Mouse (Mus musculus): Measurements from ENCODE around the gene Akap11. TPM values are rescaled to one million over a fixed set of nuclear protein-coding genes. Genes with fewer than 3 reads are reported as not detected.
"Not testable (repeated sequence)": the region's sequence is repeated elsewhere in the genome, so short reads cannot be mapped to it uniquely, and the experiment has no call there.

Gene Akap11
- 10 to 100 TPM; 28.8 to 34.4 TPM for total RNA-seq (2021)

- intact Hi-C loops (cut with DNase I): no loop called here
- peak; percentile 93 for DNase-seq (ENCODE audit: low spot score)
Observed at GRCm38 (mm10) chr14:78536281-78537165, at the start of gene Akap11. Gene Akap11, minus strand, starts transcription at chr14:78536808.

GRCm38 (mm10) chr14:78584222-78584621 is 47.6 kb upstream of the Akap11 start:
- intact Hi-C loops (cut with DNase I): no loop called here
- no peak for DNase-seq (ENCODE audit: low spot score)

- intact Hi-C loops (cut with DNase I): no loop called here
- DNase-seq (ENCODE audit: low spot score): no peak
Observed at GRCm38 (mm10) chr14:78583168-78583567, 46.6 kb upstream of the Akap11 start.

- no peak for DNase-seq (ENCODE audit: low spot score)
- intact Hi-C loops (cut with DNase I): no loop called here
Observed at GRCm38 (mm10) chr14:78575899-78576298, 39.3 kb upstream of the Akap11 start.

GRCm38 (mm10) chr14:78568410-78568809 is 31.8 kb upstream of the Akap11 start:
- intact Hi-C loops (cut with DNase I): no loop called here
- no peak for DNase-seq (ENCODE audit: low spot score)

- DNase-seq (ENCODE audit: low spot score): no peak
- intact Hi-C loops (cut with DNase I): no loop called here
Observed at GRCm38 (mm10) chr14:78566431-78566830, 29.8 kb upstream of the Akap11 start.

- intact Hi-C loops (cut with DNase I): no loop called here
Observed at GRCm38 (mm10) chr14:78564292-78564691, 27.7 kb upstream of the Akap11 start.

GRCm38 (mm10) chr14:78563211-78563610 is 26.6 kb upstream of the Akap11 start:
- no peak for DNase-seq (ENCODE audit: low spot score)
- intact Hi-C loops (cut with DNase I): no loop called here

More at GRCm38 (mm10) chr14:78564292-78564691, 27.7 kb upstream of the Akap11 start:
- DNase-seq (ENCODE audit: low spot score): no peak

GRCm38 (mm10) chr14:78562121-78562520 is 25.5 kb upstream of the Akap11 start:
- DNase-seq (ENCODE audit: low spot score): no peak
- intact Hi-C loops (cut with DNase I): no loop called here

GRCm38 (mm10) chr14:78559042-78559441 is 22.4 kb upstream of the Akap11 start:
- intact Hi-C loops (cut with DNase I): no loop called here
- no peak for DNase-seq (ENCODE audit: low spot score)

GRCm38 (mm10) chr14:78554830-78555229 is 18.2 kb upstream of the Akap11 start:
- intact Hi-C loops (cut with DNase I); DNase-seq (ENCODE audit: low spot score): not testable (repeated sequence)

- no peak for DNase-seq (ENCODE audit: low spot score)
- intact Hi-C loops (cut with DNase I): no loop called here
Observed at GRCm38 (mm10) chr14:78553661-78554060, 17.1 kb upstream of the Akap11 start.

GRCm38 (mm10) chr14:78548807-78549206 is 12.2 kb upstream of the Akap11 start:
- intact Hi-C loops (cut with DNase I): no loop called here
- DNase-seq (ENCODE audit: low spot score): no peak

- intact Hi-C loops (cut with DNase I): no loop called here
- no peak for DNase-seq (ENCODE audit: low spot score)
Observed at GRCm38 (mm10) chr14:78541319-78541718, 4.7 kb upstream of the Akap11 start.

- intact Hi-C loops (cut with DNase I): no loop called here
- no peak for DNase-seq (ENCODE audit: low spot score)
Observed at GRCm38 (mm10) chr14:78539821-78540220, 3.2 kb upstream of the Akap11 start.

GRCm38 (mm10) chr14:78538572-78539320 is 2.1 kb upstream of the Akap11 start:
- DNase-seq (ENCODE audit: low spot score): no peak
- intact Hi-C loops (cut with DNase I): no loop called here

GRCm38 (mm10) chr14:78537551-78537950 is 943 bp upstream of the Akap11 start:
- DNase-seq (ENCODE audit: low spot score): no peak
- intact Hi-C loops (cut with DNase I): no loop called here

GRCm38 (mm10) chr14:78535366-78535765 is 1.2 kb downstream of the Akap11 start:
- intact Hi-C loops (cut with DNase I): no loop called here
- no peak for DNase-seq (ENCODE audit: low spot score)

GRCm38 (mm10) chr14:78534651-78535050 is 2.0 kb downstream of the Akap11 start:
- DNase-seq (ENCODE audit: low spot score): no peak
- intact Hi-C loops (cut with DNase I): no loop called here

GRCm38 (mm10) chr14:78533701-78534100 is 2.9 kb downstream of the Akap11 start:
- no peak for DNase-seq (ENCODE audit: low spot score)
- intact Hi-C loops (cut with DNase I): no loop called here

- DNase-seq (ENCODE audit: low spot score): no peak
- intact Hi-C loops (cut with DNase I): no loop called here
Observed at GRCm38 (mm10) chr14:78532345-78532744, 4.3 kb downstream of the Akap11 start.
